Mouse (Mus musculus) retina, embryonic 14.5 days (tissue): ENCODE data around the gene Fcho2.

Experiments
- DNase-seq: peaks from one replicate; pipeline ENCODE4 v3.0.0-alpha.2; 2015; ENCODE audit warnings: low spot score

The Fcho2 gene

DNA sequence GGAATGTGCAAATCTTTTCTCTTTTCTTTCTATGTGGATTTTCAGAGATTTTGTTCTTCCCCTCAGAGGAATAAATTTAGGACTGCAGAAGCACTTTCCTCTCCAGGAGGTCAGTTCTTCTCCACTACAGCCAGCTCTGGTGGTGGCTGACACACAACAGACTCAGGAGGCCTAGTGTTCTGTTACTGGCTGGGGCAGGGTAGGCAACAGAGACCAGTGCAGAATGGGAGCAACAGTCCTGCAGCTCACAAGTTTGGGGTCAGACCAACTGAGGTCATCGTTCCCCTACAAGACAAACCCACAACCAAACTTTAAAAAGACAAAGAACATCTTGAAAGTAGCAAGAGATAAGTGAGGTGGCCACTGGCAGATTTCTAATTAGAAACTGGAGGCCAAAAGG, 104.6 kb downstream of the Fcho2 start:
- DNase-seq = no peak

DNA sequence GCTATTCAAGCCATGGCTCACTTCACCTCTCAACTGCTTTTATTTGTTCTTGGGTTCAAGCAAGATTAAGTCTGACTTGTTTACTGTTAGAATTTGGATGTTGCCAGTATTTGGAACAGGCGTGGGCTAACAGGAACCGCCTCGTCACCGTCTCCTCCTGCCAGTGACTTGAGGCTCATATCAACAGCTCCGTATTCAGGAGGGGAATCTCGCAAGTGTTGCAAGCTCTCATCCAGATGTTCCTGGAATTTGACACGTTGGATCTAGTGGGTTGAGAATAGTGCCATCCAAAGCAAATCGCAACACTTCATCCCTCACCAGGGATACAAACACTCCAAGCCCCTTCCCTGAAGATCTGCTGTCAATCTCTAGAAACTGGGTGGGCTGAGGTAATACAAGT, 105.0 kb downstream of the Fcho2 start:
- DNase-seq = no peak

DNA sequence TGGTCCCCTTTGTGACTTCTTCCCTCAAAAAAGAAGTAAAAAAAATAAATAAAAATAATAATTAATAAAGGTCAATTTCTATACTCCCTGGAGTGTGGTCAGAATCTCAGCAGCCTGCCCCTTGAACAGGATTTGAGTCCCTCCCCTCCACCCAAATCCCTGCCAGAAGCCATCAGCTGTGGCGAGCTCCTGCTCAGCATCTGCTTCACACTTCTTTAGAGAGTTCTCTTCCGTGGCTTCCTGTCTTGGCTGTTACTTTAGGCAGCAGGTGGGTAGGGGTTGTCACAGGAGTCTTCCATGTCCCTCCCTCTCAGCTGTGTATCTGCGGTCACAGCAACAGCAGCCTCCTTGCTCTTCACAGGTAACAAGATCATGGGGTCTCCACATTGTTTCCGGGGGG, 109.7 kb downstream of the Fcho2 start:
- no peak for DNase-seq

GRCm38 (mm10) chr13:98703786-98704185, 111.5 kb downstream of the Fcho2 start:
- DNase-seq = no peak

GRCm38 (mm10) chr13:98702361-98702760, 112.9 kb downstream of the Fcho2 start:
- no peak for DNase-seq

- no peak for DNase-seq
These were observed 114.0 kb downstream of the Fcho2 start for GRCm38 (mm10) chr13:98701309-98701675.

DNA sequence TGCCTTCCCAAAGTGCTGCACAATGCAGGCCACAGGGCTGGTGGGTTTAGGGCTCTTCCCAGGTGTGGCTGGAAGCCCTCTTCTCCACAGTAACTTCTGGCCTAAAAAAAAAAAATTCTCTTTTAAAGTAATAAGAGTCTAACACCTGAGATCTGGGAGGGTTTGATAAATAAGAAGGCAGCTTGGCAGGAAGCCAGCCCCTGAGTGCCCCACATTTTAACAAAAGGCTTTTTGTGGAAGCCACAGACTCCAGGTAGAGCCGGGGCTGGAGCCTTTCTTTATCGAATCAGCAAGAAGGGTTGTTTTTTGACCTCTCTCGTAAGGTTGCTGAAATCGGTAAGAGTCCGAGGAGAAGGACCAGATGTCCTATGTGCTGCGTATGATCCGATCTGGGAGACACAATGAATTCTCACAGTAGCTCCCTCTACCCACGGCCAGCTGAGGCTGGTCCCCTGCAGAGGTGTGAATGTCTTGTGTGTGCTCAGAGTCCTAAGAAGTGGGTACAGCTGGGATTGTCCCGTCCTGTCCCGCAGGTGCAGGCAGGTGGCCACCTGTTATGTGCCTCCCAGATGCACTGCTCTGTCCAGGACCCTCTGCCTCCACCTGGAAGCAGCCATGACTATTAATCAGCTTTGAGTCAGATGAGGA, 114.5 kb downstream of the Fcho2 start:
- no peak for DNase-seq

DNA sequence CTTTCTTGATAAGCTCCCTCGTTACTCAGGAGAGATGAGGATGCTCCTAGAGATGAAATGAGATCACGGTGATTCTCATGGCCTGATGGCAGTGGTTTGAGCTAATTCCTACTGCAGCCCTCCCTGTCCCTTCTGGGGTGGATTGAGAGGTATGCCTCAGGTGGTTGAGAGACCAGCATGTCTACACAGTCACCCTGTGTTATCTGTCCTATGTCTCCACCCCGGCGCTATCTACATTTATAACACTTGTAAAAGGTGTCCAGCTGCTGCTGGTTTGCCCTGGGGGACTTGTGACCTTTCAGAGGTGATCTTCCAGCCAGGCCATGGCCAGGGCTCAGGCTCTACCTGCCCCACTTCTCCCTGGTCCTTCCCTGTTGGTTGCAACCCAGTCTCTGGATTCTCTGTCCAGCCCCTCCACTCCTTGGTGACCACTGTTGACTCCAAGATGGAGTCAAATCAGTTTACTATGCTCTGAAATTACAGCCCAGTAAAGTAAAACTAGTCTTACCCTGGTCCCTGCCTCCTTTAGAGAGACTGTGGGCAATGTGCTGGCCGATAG, 115.2 kb downstream of the Fcho2 start:
- no peak for DNase-seq

DNA sequence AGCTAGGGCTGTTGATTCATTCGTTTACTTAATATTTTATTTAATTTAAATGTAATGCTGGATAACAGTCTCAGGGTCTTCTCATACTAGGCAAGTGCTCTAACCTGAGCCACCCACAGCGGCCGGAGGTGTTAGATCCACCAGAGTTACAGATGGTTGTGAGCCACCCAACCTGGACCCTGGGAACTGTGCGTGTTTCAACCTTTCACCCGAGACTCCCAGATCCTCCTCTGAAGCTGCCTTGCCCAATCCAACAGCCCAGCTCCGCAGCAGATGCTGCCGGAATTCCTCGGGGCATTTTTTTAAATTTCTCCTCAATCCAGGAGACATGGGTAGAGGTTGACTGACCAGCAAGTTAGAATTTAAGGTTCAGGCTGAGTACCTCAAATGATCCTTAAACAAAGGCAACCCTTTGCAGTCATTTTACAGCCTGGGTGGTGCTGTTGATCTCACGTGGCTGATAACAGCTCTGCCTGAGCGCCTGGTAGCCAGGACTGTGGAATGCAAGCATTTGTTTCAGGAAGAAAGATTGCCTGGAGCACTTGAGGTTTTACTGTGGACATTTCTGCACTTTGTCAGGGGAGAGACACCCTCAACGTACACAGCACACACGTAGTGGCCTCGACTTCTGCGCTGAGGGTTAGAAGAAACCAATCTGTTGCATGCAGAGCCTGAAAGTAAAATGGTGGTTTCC, 116.1 kb downstream of the Fcho2 start:
- no peak for DNase-seq

DNA sequence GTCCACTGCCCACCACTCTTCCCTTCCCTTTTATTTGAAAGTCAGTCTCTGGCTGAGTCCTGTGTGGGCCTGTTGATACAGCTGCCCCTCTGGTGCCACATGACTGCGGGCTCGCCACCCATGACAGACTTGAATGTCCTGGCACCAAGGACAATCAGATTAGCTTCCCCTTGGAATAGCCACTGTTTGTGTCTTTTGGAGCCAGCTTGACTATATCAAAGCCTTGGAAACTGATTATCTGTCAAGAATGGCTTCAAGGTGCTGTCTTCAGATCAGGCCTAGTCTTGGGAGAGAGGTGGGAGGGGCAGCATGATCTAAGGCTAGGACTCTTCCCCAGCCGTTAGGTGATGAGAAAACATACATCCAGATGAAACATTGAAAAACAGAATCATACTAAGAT, 118.5 kb downstream of the Fcho2 start:
- DNase-seq = no peak

- DNase-seq = peak; percentile 16
These were observed 119.7 kb downstream of the Fcho2 start for GRCm38 (mm10) chr13:98695546-98695945.

DNA sequence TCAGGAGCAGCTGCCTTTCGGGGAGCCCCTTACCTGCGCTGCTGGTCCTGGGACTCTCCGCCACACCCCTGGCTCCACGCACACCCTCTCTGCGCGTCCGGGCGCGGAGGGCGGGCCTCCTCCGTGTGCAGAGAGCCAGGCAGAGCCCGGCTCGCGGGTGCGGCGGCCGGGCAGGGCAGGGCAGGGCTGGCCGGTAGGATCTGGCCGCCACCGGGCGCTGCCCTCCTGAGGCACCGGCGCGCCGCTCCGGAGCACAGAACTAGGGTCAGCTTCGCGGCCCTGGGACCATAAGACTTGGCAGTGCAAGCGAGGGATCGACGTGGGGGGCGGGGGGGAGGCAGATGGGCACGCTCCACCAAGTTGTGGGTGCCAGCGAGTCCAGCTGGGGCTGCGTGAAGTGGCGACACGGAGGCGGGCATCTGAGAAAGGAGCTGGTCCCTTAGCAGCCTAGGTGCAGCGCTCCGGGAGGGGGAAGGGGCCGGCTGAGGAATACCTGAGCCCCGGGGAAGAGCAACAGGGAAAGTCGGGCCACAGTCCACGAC, 120.4 kb downstream of the Fcho2 start, which contains the start of gene Tmem171:
Gene Tmem171 (minus strand): TSS at position 62 of the 542 bp plus-strand sequence.
- DNase-seq = peak; percentile 39

DNA sequence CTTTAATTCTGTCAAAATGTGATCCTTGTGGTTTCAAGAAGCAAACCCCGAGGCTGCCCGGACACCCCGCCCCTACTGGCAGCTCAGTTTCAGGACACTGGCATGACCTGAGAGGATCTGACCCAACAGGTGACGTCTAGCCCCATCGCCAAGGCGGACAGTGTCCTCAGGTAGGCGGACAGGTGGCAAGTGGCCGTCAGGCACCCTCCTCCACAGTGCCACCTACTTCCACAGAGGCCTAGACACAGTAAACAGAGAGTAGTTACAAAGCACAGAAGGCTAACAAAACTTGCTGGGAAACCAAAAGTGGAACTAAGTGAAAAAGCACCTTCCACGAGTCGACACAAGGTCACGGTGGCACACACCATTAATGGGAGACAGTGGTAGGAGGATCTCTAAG, 121.9 kb downstream of the Fcho2 start:
- DNase-seq = no peak

DNA sequence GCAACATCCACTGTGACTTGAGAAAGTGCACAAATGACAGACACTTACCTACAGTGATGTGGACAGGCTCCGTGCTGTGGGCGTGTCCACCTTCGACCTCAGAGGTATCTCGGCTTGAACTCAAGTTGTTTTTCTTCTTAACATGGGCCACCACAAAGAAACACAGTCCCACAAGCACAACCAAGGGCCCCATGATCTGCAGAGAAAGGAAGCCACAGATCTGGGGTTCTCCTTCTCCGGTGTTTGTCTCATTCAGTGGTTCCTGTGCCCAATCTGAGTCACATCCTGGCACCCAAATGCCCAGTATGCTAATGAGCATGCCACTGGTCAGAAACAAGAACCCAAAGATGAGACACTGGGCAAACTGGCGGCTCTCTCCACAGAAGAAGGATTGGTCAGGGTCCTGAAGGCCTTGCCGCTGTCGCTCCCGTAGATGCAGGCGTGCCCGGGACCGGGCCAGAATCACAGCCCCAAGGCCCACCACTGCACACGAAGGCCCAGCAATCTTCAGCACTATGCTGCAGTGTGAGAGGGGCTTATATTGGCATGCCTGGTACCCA, 123.2 kb downstream of the Fcho2 start:
- DNase-seq = no peak

DNA sequence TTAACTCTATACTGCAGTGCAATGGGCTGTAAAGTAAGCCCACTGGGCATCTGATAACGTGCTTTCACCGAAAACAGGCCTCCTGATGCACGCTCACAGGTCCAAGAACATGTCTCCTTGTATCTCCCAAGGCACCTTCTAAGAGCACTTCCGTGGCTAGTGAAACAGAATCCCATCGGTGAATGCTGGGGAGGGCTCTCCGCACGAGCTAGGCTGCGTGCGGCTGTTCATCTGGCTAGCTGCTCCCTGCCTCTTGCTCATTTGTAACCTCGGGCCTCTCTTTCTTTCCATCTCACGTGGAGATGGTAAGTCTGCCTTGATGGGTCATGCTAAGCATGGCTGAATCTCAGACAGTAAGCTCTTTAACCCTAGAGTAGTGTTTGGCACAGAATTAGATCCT, 124.4 kb downstream of the Fcho2 start:
- no peak for DNase-seq

DNA sequence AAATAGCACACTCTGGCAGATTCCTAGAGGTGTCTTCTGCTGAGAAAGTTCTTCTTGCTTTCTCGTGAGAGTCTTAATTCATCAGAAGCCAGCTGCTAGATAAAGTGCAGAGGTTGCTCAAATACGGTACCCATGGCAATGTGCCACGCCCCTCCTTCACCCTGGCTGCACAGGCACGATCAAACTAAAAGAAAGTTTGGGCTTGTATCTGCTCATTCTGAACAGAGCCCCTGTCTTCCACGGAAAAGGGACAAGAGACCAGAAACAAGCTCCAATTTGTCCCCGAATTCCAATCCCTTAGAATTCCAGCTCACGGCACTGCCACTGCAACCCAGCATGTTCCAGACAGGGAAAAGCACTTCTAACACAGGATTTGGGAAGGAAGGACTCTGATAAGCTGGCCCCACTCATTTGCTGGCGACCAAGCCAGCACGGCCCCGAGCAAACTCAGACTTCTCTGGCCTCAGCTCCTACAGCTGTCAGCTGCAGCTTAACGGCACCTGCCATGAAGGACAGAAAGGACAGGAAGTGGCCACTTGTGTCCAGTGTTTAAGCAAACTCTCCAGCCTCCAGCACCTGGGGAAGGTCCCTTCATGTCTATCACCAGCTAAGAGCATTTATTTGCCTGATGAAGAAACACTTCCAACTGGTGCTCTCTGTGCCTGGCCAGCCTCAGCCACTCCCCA, 125.5 kb downstream of the Fcho2 start:
- no peak for DNase-seq

DNA sequence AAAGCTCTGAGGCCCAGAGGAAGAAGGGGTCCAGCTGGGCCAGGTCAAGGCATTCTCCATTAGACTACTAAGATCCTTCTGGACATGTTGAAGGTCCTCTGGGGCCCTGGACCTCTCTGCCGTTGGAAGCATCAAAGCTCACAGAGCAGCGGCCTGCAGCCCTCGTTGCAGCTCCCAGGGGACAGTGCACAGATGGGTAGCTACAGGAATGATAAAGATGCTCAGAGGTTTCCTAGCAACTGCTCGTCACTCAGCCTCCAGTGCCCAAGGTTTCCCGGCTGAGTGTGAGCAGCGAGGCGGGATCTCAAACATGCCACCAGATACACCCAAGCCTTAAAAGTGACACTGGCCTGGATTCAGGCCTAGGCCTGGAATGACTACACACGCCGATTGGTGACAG, 127.3 kb downstream of the Fcho2 start:
- DNase-seq = peak; percentile 63

DNA sequence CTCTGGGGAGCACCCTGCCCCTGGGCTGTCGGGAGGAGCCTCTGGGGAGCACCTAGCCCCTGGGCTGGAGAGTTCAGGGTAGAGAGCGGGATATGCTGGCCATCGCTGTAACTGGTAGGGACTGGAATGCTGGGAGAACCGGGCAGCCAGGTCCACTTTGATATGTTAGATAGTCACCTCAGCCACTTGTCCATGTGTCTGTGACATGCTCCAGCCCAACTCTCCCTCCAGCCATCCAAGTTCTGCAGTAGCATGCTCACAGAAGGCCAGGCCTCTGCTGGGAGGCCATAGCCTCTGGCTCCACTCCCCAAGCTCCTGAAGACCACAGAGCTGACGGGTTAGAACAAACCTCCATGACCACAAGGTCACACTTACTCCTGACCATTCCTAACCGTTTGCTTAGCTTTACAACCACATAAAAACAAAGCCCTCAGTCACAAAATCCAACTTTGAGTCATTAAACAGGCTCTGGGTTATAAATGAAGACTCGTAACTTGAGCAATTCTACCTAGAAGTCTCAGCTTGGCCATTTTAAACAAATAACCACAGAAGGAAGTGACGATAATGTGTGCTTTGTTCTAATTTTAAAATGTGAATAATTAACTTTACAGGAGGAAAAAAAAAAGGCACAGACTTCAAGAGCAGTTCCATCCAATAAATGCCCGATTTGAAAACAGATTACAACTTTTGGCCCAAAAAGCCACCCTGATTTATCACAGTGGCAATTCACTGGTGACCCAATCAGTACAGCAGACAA, 130.9 kb downstream of the Fcho2 start:
- DNase-seq = no peak

- DNase-seq = no peak
These were observed 131.8 kb downstream of the Fcho2 start for GRCm38 (mm10) chr13:98683412-98683811.

DNA sequence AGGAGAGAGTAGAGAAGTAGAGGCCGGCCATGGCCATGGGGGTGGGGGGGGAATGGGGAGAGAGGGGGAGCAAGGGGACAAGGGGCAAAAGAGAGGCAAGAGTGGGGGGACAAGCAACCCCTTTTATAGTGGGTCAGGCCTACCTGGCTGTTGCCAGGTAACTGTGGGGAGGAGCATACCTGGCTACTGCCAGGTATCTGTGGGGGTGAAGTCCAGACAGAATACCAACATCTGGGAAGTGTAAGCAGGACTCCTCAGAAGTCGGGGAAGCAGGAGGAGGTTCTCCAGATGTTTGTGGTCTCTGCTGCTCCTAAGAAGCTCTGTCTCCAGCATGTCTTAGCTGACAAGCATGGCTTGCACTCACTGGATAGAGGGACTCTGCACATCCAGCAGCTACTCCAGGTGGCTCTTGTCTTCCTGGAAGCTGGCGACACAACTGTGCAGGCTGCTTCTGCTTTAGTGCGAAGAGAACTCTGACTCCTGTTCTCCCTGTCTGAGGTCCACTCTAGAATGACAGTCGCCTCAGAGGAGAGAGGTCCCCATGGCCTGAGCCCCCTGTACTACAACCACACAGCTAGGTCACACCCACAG, 134.7 kb downstream of the Fcho2 start:
- DNase-seq = no peak

DNA sequence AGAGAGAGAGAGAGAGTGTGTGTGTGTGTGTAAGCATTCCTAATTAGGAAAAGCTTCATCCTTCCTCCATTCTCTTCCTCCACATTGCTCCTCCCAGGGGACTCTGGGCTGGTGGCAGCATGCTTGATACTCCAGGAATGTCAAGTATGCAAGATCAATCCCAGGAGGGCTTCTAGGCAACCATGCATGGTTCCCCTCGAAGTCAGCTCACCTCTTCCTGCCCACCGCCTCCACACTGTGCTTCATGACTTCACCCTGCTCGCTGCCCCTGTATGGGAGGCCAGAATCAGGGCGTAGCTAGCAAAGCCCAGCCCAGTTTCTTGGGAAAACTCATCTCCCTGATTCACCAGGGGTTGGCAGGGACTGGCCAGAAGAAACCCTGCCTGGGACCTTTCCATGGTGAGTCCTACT, 135.6 kb downstream of the Fcho2 start:
- peak; percentile 17 for DNase-seq
